ENCODE assay signal across 16 mouse cellular contexts in genomic region chrX:80799740-80800139, GRCm38 (mm10).
"Had no signal": no experiment of that assay in that cellular context is flagged by ENCODE, and none has a peak within 500 bp of the region (broad histone marks: within the 10 kb centered on the region; RNA-seq: fewer than 3 reads in every experiment).

No protein-coding gene starts in this region.

- H3K9me3 ChIP-seq: midbrain, embryonic 13.5 days; midbrain, embryonic 15.5 days; neural tube, embryonic 13.5 days; neural tube, embryonic 15.5 days had no signal

- H3K27ac ChIP-seq: midbrain, embryonic 13.5 days; midbrain, embryonic 15.5 days; neural tube, embryonic 13.5 days; neural tube, embryonic 15.5 days had no signal

- H3K27me3 ChIP-seq: midbrain, embryonic 13.5 days; midbrain, embryonic 15.5 days; neural tube, embryonic 13.5 days; neural tube, embryonic 15.5 days had no signal

- H3K9ac ChIP-seq: lung, embryonic 14.5 days; midbrain, embryonic 13.5 days; midbrain, embryonic 15.5 days; neural tube, embryonic 13.5 days; neural tube, embryonic 15.5 days had no signal

- H3K4me3 ChIP-seq: midbrain, embryonic 13.5 days; midbrain, embryonic 15.5 days; neural tube, embryonic 13.5 days; neural tube, embryonic 15.5 days had no signal

- H3K4me2 ChIP-seq: lung, embryonic 14.5 days; midbrain, embryonic 11.5 days; midbrain, embryonic 13.5 days; midbrain, embryonic 15.5 days; neural tube, embryonic 13.5 days; neural tube, embryonic 15.5 days had no signal

- H3K36me3 ChIP-seq: midbrain, embryonic 13.5 days; midbrain, embryonic 15.5 days; neural tube, embryonic 13.5 days; neural tube, embryonic 15.5 days had no signal

- ATAC-seq: midbrain, embryonic 13.5 days; midbrain, embryonic 15.5 days had no signal

- H3K4me1 ChIP-seq: midbrain, embryonic 13.5 days; midbrain, embryonic 15.5 days; neural tube, embryonic 13.5 days; neural tube, embryonic 15.5 days had no signal

- DNase-seq: lung, adult 18-20 months; lung, embryonic 14.5 days; lung, postnatal 10 days; lung, postnatal 4 days; retina, postnatal 1 day; right cerebral cortex, postnatal 25 days; right cerebral cortex, postnatal 4 days; spleen, adult 18-20 months; thymus, adult 18-20 months; thymus, postnatal 14 days; thymus, postnatal 36 days had no signal
